Mouse (Mus musculus) G1E (cell line): ENCODE data around the gene Fkbp8.

Experiments
- CTCF ChIP-seq: IDR thresholded peaks from 2 replicates; pipeline ENCODE4 v1.5.1; 2012; ENCODE audit warnings: low read depth, low read length, inconsistent platforms, mixed read lengths
- GATA1 ChIP-seq: IDR thresholded peaks from 2 replicates; pipeline ENCODE4 v1.6.1; 2012; ENCODE audit warnings: borderline replicate concordance, low read length, inconsistent platforms, mixed read lengths
- TAL1 ChIP-seq: conservative IDR thresholded peaks from 2 replicates; pipeline ENCODE4 v1.6.1; 2012; ENCODE audit warnings: low read depth, low read length, inconsistent platforms, mixed read lengths

DNA sequence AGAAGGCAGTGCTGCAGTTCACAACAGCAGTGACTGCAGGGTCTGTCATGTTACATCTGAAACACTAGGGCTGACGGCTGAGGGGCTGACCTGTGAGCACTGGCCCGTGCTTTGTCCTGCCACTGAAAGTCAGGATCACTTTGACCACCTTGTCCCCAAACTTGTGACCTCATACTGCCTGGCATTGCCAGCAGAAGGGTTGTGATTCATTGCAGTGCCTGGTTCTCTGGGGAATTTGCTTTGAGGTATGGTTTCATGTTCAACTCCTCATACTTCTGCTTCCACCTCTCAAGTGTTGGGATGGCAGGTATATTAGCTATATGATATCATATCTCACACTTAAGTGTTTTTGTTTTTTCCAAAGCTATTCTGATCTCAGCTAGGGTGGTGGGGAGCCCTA, 8.2 kb downstream of the Fkbp8 start:
- TF ChIP-seq CTCF: no peak
- TF ChIP-seq GATA1: no peak
- TF ChIP-seq TAL1: no peak
